Mouse (Mus musculus) C2C12 (cell line): ENCODE results near the gene Ppil3. TPM values are rescaled to one million over a fixed set of nuclear protein-coding genes. Genes with fewer than 3 reads are reported as not detected.
A peak's percentile ranks its signal among the peaks of the same experiment; 100 is the strongest.

ENCODE experiments used
- H3K27me3 ChIP-seq: one replicate; pipeline ENCODE4 v1.6.1; 2011; ENCODE audit not compliant: control insufficient read depth, insufficient read depth, insufficient read length
- H3K36me3 ChIP-seq: one replicate; pipeline ENCODE4 v1.6.1; 2011; ENCODE audit not compliant: control insufficient read depth, insufficient read depth
- H3K4me3 ChIP-seq: one replicate; pipeline ENCODE4 v1.5.1; 2011; ENCODE audit warnings: mild to moderate bottlenecking, control low read depth; ENCODE audit not compliant: poor library complexity, insufficient read depth, severe bottlenecking
- H3K79me2 ChIP-seq: one replicate; pipeline ENCODE4 v1.6.1; 2011; ENCODE audit not compliant: control insufficient read depth, insufficient read depth
- H3K79me3 ChIP-seq: one replicate; pipeline ENCODE4 v1.6.1; 2011; ENCODE audit warnings: low read depth, control low read depth
- H3ac ChIP-seq: one replicate; pipeline ENCODE3; 2011; ENCODE audit warnings: low read depth; ENCODE audit not compliant: control insufficient read depth, insufficient read length
- CEBPB ChIP-seq: IDR thresholded peaks from one replicate; pipeline ENCODE4 v1.6.1; 2011; ENCODE audit warnings: low read depth, mild to moderate bottlenecking, control low read depth, moderate library complexity
- CTCF ChIP-seq: IDR thresholded peaks from one replicate; pipeline ENCODE4 v1.5.1; 2011; ENCODE audit not compliant: control insufficient read depth, insufficient read depth, insufficient read length
- FOSL1 ChIP-seq: IDR thresholded peaks from one replicate; pipeline ENCODE4 v1.8.0; 2011; ENCODE audit warnings: mild to moderate bottlenecking, low read length; ENCODE audit not compliant: poor library complexity, insufficient read depth, severe bottlenecking
- MAX ChIP-seq: IDR thresholded peaks from one replicate; pipeline ENCODE4 v1.6.1; 2011; ENCODE audit warnings: mild to moderate bottlenecking, control low read depth
- MYOD1 ChIP-seq: IDR thresholded peaks from one replicate; pipeline ENCODE4 v1.6.1; 2011; ENCODE audit warnings: low read depth; ENCODE audit not compliant: control insufficient read depth, insufficient read length
- MYOG ChIP-seq: IDR thresholded peaks from one replicate; pipeline ENCODE4 v1.6.1; 2011; ENCODE audit not compliant: control insufficient read depth, insufficient read length; ENCODE audit errors: extremely low read depth
- USF1 ChIP-seq: IDR thresholded peaks from one replicate; pipeline ENCODE4 v1.6.1; 2011; ENCODE audit warnings: low read depth, mild to moderate bottlenecking, control low read depth, moderate library complexity
- polyA plus RNA-seq: library from polyadenylated mRNA; unstranded; fragments of >200 nt; fragmentation: generic; extraction: Trizol; gene quantifications from one replicate; pipeline ENCODE4 v1.2.1, GENCODE M21; 2012; ENCODE audit warnings: missing spikeins

The Ppil3 gene
- polyA plus RNA-seq, 1 experiment: 88.9 TPM

- Histone ChIP-seq H3K36me3 (peaks cover 46% of the 10 kb centered on the region), H3ac (peak overlapping the region; percentile 96), H3K79me2 (peaks cover 77% of the 10 kb centered on the region), H3K79me3 (peaks cover 61% of the 10 kb centered on the region), H3K27me3 (no peaks in the 10 kb centered on the region), H3K4me3 (peak overlapping the region; percentile 87)
- TF ChIP-seq MYOD1 (no peak), FOSL1 (no peak), MYOG (no peak), USF1 (no peak), CEBPB (no peak), CTCF (no peak), MAX (no peak)
These were observed 51.7 kb downstream of the Ppil3 start for GRCm38 (mm10) chr1:58393284-58394195.

DNA sequence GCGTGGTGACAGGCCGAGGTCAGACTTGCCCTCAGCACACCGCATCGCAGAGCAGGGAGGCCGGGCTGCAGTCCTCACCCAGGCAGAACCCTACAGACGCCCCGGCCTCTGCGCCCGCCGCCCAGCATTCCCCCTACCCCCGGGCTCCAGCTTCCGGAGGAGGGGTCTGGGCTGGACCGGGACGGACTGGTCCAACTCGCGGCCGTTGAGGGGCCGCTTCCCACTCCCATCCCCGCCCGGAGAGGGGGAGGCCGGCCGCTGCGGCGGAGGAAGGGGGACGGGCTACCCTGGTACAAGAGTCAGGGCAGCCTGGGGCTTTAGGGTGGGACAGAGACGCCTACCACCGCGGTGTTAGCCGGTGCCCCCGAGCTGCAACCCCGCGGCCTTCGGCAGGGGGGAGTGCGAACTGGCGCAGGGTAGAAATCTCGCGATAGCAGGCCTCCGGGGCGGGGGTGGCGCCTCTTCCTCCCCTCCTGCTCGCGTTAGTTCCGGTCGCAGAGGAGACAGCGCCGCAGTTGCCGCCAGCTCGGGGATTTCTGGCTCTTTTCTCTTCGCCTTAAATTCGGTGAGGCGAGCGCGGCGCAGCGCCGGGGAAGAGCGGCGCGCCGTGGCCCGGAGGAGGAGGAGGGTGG, 52.5 kb downstream of the Ppil3 start, which contains the start of gene Bzw1:
TSS of gene Bzw1 (plus strand) at position 247 of the 632 bp plus-strand sequence.
- H3K79me2 ChIP-seq: peaks cover 70% of the 10 kb centered on the region
- no peaks in the 10 kb centered on the region for H3K27me3 ChIP-seq
- peak within 1 kb of the TSS; percentile 96 for H3ac ChIP-seq
- peaks cover 57% of the 10 kb centered on the region for H3K79me3 ChIP-seq
- peaks cover 38% of the 10 kb centered on the region for H3K36me3 ChIP-seq
- peak within 1 kb of the TSS; percentile 87 for H3K4me3 ChIP-seq
- TF ChIP-seq MYOG: no peak
- no peak for TF ChIP-seq MYOD1
- TF ChIP-seq USF1: no peak
- TF ChIP-seq CTCF: no peak
- no peak for TF ChIP-seq MAX
- no peak for TF ChIP-seq FOSL1
- TF ChIP-seq CEBPB: no peak

- Histone ChIP-seq H3ac (peak overlapping the region; percentile 96), H3K36me3 (peaks cover 33% of the 10 kb centered on the region), H3K79me3 (peaks cover 52% of the 10 kb centered on the region), H3K4me3 (peak overlapping the region; percentile 87), H3K27me3 (no peaks in the 10 kb centered on the region), H3K79me2 (peaks cover 65% of the 10 kb centered on the region)
- TF ChIP-seq CEBPB (no peak), USF1 (no peak), CTCF (no peak), MYOD1 (no peak), MAX (no peak)
These were observed 53.0 kb downstream of the Ppil3 start for GRCm38 (mm10) chr1:58392268-58392651.

DNA sequence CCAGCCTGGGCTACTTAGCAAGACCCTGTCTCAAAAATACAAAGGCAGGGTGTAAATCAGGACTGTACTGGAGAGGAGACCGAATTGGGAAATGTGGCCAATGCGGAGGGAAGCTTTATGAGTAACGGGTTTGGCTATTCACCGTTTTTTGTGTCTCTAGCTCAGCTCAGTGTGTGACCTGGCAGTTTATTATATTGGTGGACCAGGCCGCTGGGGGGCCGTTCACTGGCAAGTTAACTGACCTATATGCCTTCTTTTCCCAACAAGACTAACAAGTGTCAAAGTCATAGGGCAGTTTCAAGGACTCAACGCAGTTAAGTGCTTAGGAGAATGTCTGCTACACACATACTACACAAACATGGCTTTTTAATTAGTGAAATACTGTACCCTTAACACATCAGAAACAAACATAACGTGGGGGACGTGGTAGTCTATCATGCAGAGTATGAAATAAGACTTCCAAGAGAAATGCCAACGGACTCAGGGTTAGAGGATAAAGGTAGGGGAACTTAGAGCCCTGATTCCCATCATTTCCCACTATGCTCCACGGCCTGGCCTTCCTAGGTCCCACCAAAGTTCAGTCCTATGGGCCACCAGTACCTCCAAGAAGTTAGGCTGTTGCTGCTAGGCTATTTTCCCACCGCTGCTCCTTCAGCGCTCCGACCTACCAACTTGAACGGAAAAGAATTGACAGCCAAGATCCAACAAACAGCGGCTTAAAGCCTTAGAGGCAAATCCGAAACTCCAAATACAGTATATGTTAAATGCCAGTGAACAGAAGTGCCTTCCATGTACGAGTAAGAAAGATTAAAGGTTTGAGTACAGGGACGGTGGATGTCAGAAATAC, 53.6 kb downstream of the Ppil3 start:
- Histone ChIP-seq H3K27me3 (no peaks in the 10 kb centered on the region), H3K79me2 (peaks cover 58% of the 10 kb centered on the region), H3K79me3 (peaks cover 47% of the 10 kb centered on the region), H3K36me3 (peaks cover 27% of the 10 kb centered on the region), H3ac (peak overlapping the region; percentile 96), H3K4me3 (peak overlapping the region; percentile 87)
- TF ChIP-seq MAX: no peak
- TF ChIP-seq FOSL1: no peak
- TF ChIP-seq USF1: no peak
- no peak for TF ChIP-seq CEBPB
- no peak for TF ChIP-seq MYOD1
- TF ChIP-seq MYOG: no peak
- TF ChIP-seq CTCF: no peak

- Histone ChIP-seq H3K79me3 (no peaks in the 10 kb centered on the region), H3ac (no peak overlapping the region), H3K4me3 (no peak overlapping the region), H3K36me3 (no peaks in the 10 kb centered on the region), H3K27me3 (no peaks in the 10 kb centered on the region), H3K79me2 (no peaks in the 10 kb centered on the region)
- TF ChIP-seq USF1 (no peak), FOSL1 (no peak), MYOD1 (no peak), CEBPB (no peak), CTCF (no peak), MAX (no peak), MYOG (no peak)
These were observed 62.6 kb downstream of the Ppil3 start for GRCm38 (mm10) chr1:58382586-58383281.

Other genes starting within 250 kb of the Ppil3 start
- not detected for gene Aox4, start 235.1 kb downstream of the Ppil3 start, polyA plus RNA-seq
- not detected for gene Aox2, start 167.2 kb downstream of the Ppil3 start, polyA plus RNA-seq
- 79.2 TPM for gene Bzw1, start 52.6 kb downstream of the Ppil3 start, polyA plus RNA-seq
- 16.6 TPM for gene Clk1, start 21.4 kb downstream of the Ppil3 start, polyA plus RNA-seq
- gene Nif3l1, start 335 bp downstream of the Ppil3 start, polyA plus RNA-seq: 43.3 TPM
- 22.1 TPM for gene Orc2, start 59.6 kb upstream of the Ppil3 start, polyA plus RNA-seq
- 0.76 TPM for gene Fam126b, start 140.8 kb upstream of the Ppil3 start, polyA plus RNA-seq
- gene Ndufb3, start 140.9 kb upstream of the Ppil3 start, polyA plus RNA-seq: 123 TPM